28 mouse cellular contexts compared by ENCODE assay signal in genomic region chr17:80171948-80172347, GRCm38 (mm10). TPM values are rescaled to one million over a fixed set of nuclear protein-coding genes. Genes with fewer than 3 reads are reported as not detected.
"Had no signal": no experiment of that assay in that cellular context is flagged by ENCODE, and none has a peak within 500 bp of the region (broad histone marks: within the 10 kb centered on the region; RNA-seq: fewer than 3 reads in every experiment).

No protein-coding gene starts in this region.

- H3K27me3 ChIP-seq: heart, embryonic 13.5 days; heart, embryonic 15.5 days; hindbrain, embryonic 12.5 days; intestine, embryonic 15.5 days; limb, embryonic 13.5 days had no signal

- DNase-seq: forebrain, postnatal 0 days; gastrocnemius, postnatal 14 days; gastrocnemius, postnatal 36 days; heart, adult 11 months; heart, adult 2 months; heart, postnatal 14 days; heart, postnatal 36 days; kidney, adult 18-20 months; kidney, adult 8-10 months; kidney, postnatal 14 days; kidney, postnatal 36 days; layer of hippocampus, adult 9-11 months; layer of hippocampus, postnatal 36 days; left cerebral cortex, postnatal 4 days had no signal

- H3K9ac ChIP-seq: forebrain, postnatal 0 days; heart, embryonic 13.5 days; heart, embryonic 15.5 days; hindbrain, embryonic 12.5 days; hindbrain, embryonic 14.5 days; intestine, embryonic 15.5 days; limb, embryonic 13.5 days had no signal

- H3K9me3 ChIP-seq: heart, embryonic 13.5 days; heart, embryonic 15.5 days; hindbrain, embryonic 10.5 days; hindbrain, embryonic 12.5 days; intestine, embryonic 15.5 days; limb, embryonic 13.5 days had no signal

- H3K4me2 ChIP-seq: heart, embryonic 11.5 days; heart, embryonic 13.5 days; heart, embryonic 15.5 days; hindbrain, embryonic 12.5 days; hindbrain, embryonic 14.5 days; intestine, embryonic 15.5 days; limb, embryonic 13.5 days had no signal

- H3K4me3 ChIP-seq: heart, adult 2 months; heart, embryonic 13.5 days; heart, embryonic 15.5 days; hindbrain, embryonic 10.5 days; hindbrain, embryonic 12.5 days; intestine, embryonic 15.5 days; limb, embryonic 13.5 days had no signal

- ATAC-seq: forebrain, postnatal 0 days; hindbrain, embryonic 16.5 days; inflammation-experienced regulatory T-cells, adult 6 months; intestine, embryonic 15.5 days; intestine, postnatal 0 days had no signal

- H3K27ac ChIP-seq: heart, adult 2 months; heart, embryonic 13.5 days; heart, embryonic 15.5 days; hindbrain, embryonic 10.5 days; hindbrain, embryonic 12.5 days; hindbrain, embryonic 14.5 days; intestine, embryonic 15.5 days; kidney, postnatal 0 days; limb, embryonic 13.5 days had no signal

- H3K36me3 ChIP-seq: heart, embryonic 13.5 days; heart, embryonic 15.5 days; hindbrain, embryonic 10.5 days; hindbrain, embryonic 12.5 days; intestine, embryonic 15.5 days; limb, embryonic 13.5 days had no signal

RNA-seq across cellular contexts. Expression of gene Ttc39d, which starts 35.3 kb away (rescaled TPM):
- total RNA-seq: gastrocnemius, adult 18-20 months; gastrocnemius, postnatal 36 days; heart, postnatal 36 days had no signal
- polyA plus RNA-seq: inflammation-experienced regulatory T-cells, adult 6 months; intestine, postnatal 0 days; kidney, postnatal 0 days; large intestine, adult 2 months had no signal
